Mouse (Mus musculus): ENCODE measurements around the gene Acsbg1.

DNA sequence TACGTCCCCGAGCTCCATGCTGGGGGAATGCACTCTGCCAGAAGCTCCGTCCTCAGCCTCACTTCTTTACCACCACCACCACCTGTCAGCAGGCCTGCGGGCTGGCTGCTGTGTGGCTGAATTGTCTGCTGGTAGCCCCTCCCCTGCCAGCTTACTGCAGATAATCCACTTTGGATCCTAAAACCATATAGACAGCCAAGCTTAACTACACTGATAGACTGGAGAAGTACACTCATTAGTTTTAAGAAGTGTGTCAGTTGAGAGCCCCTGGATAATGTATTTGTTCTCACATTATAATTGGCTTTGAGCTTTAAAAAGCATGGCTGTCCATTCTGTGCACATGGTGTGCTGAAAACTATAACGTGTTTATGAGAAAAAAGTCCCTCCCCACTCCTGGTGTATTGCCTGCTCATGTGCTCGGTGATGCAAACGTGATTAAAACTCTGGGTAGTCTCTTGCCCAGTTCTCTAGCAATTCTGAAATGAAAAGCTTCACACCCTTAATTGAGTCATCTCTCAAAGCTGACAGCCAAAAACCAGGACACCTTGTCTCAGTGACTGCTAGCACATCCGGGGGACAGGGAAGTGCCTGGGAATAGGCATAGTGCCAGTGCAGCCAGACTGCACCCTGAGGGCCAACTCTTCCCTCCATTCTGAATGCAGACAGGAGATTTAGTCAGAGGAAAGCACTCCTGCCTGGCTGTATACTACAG, 45.8 kb upstream of the Acsbg1 start:
- TF ChIP-seq CTCF (IDR thresholded peaks at IDR 0.05): no peak
- TF ChIP-seq EP300 (IDR thresholded peaks at IDR 0.05): no peak
